Mouse (Mus musculus) hindbrain, embryonic 16.5 days (tissue): Measurements from ENCODE around the gene Eef2kmt. TPM values are rescaled to one million over a fixed set of nuclear protein-coding genes. Genes with fewer than 3 reads are reported as not detected.

Source experiments
- ATAC-seq: fragments of 200-750 bp; cut with Nextera tagmentation; 2 replicates; pipeline ENCODE4 v1.8.0; 2017; ENCODE audit warnings: moderate TSS enrichment, moderate library complexity
- H3K27ac ChIP-seq: fragments of 300-500 bp; sonication (generic); 2 replicates; pipeline ENCODE4 v1.5.1; 2014; ENCODE audit warnings: low read depth, mild to moderate bottlenecking, control low read depth, low read length, moderate library complexity
- H3K27me3 ChIP-seq: fragments of 300-500 bp; sonication (generic); replicated peaks from 2 replicates; pipeline ENCODE4 v1.6.1; 2014; ENCODE audit warnings: low read length; ENCODE audit not compliant: control insufficient read depth, insufficient read depth
- H3K36me3 ChIP-seq: fragments of 300-500 bp; sonication (generic); 2 replicates; pipeline ENCODE4 v1.6.1; 2014; ENCODE audit warnings: mild to moderate bottlenecking, low read length, moderate library complexity, mixed read lengths; ENCODE audit not compliant: control insufficient read depth, insufficient read depth
- H3K4me1 ChIP-seq: fragments of 300-500 bp; sonication (generic); 2 replicates; pipeline ENCODE4 v1.6.1; 2014; ENCODE audit warnings: low read depth, low read length; ENCODE audit not compliant: control insufficient read depth, insufficient read depth
- H3K4me2 ChIP-seq: fragments of 300-500 bp; sonication (generic); 2 replicates; pipeline ENCODE4 v1.6.1; 2014; ENCODE audit warnings: mild to moderate bottlenecking, low read length, control low read depth, moderate library complexity
- H3K4me3 ChIP-seq: fragments of 300-500 bp; sonication (generic); 2 replicates; pipeline ENCODE4 v1.5.1; 2014; ENCODE audit warnings: mild to moderate bottlenecking, low read length, control low read depth, moderate library complexity
- H3K9ac ChIP-seq: fragments of 300-500 bp; sonication (generic); 2 replicates; pipeline ENCODE4 v1.6.1; 2014; ENCODE audit warnings: low read depth, mild to moderate bottlenecking, control low read depth, low read length, moderate library complexity
- H3K9me3 ChIP-seq: fragments of 300-500 bp; sonication (generic); 2 replicates; pipeline ENCODE4 v1.6.1; 2014; ENCODE audit warnings: mild to moderate bottlenecking, low read length, moderate library complexity; ENCODE audit not compliant: control insufficient read depth
- WGBS: fragments of 180-500 bp; shearing (Covaris S2); extraction: QIAGEN DNeasy Blood & Tissue Kit; methylation state at CpG from one replicate; pipeline ENCODE4 v1.1.7; 2014; 5-methylcytosine and 5-hydroxymethylcytosine counted together
- polyA plus RNA-seq: library from polyadenylated mRNA; unstranded; fragments of >200 nt; fragmentation: Nextera tagmentation; extraction: Ambion mirVana; gene quantifications from 2 replicates; pipeline ENCODE4 v1.2.1, GENCODE M21; 2015

The Eef2kmt gene
- polyA plus RNA-seq, 1 experiment from 2014 or later = 9.4 TPM

- Histone ChIP-seq H3K27me3 (no peaks in the 10 kb centered on the region), H3K9ac (peak overlapping the region; percentile 68), H3K27ac (peak overlapping the region; percentile 30; the same call in 1 of the 2 replicates), H3K9me3 (no peaks in the 10 kb centered on the region), H3K36me3 (no peaks in the 10 kb centered on the region), H3K4me2 (peak overlapping the region; percentile 85), H3K4me1 (no peaks in the 10 kb centered on the region; the same call in none of the 2 replicates), H3K4me3 (peak overlapping the region; percentile 61)
- 2% methylated on average over 27 of the region's 27 CpGs for WGBS
- ATAC-seq = 0 out of 2 replicates have a peak, but pooled peaks have one; percentile 4
Observed at GRCm38 (mm10) chr16:5255081-5255740, 572 bp downstream of the Eef2kmt start.

- peak; percentile 28 for ATAC-seq
Observed at GRCm38 (mm10) chr16:5254346-5255025, 1.3 kb downstream of the Eef2kmt start.

GRCm38 (mm10) chr16:5252260-5252659 lies 3.5 kb downstream of the Eef2kmt start:
- Histone ChIP-seq H3K4me2 (no peak overlapping the region), H3K4me1 (no peaks in the 10 kb centered on the region; the same call in none of the 2 replicates), H3K4me3 (no peak overlapping the region), H3K9me3 (no peaks in the 10 kb centered on the region), H3K9ac (no peak overlapping the region), H3K36me3 (peaks cover 5% of the 10 kb centered on the region; the same call in 1 of the 2 replicates), H3K27ac (no peak overlapping the region), H3K27me3 (no peaks in the 10 kb centered on the region)
- no peak for ATAC-seq
- 92% methylated on average over 2 of the region's 2 CpGs for WGBS

More at GRCm38 (mm10) chr16:5254346-5255025, 1.3 kb downstream of the Eef2kmt start:
- H3K27me3 ChIP-seq = no peaks in the 10 kb centered on the region
- H3K9me3 ChIP-seq = no peaks in the 10 kb centered on the region
- H3K36me3 ChIP-seq = no peaks in the 10 kb centered on the region
- H3K27ac ChIP-seq = no peak overlapping the region; the same call in 1 of the 2 replicates
- no peaks in the 10 kb centered on the region; the same call in none of the 2 replicates for H3K4me1 ChIP-seq
- peak overlapping the region; percentile 85 for H3K4me2 ChIP-seq
- no peak overlapping the region for H3K9ac ChIP-seq
- H3K4me3 ChIP-seq = peak overlapping the region; percentile 61
- 5% methylated on average over 15 of the region's 15 CpGs for WGBS

- Histone ChIP-seq H3K4me3 (no peak overlapping the region), H3K9me3 (no peaks in the 10 kb centered on the region), H3K4me2 (no peak overlapping the region), H3K4me1 (no peaks in the 10 kb centered on the region; the same call in none of the 2 replicates), H3K9ac (no peak overlapping the region), H3K27ac (no peak overlapping the region), H3K36me3 (peaks cover 5% of the 10 kb centered on the region; the same call in 1 of the 2 replicates), H3K27me3 (no peaks in the 10 kb centered on the region)
- no peak for ATAC-seq
- WGBS = 83% methylated on average over 3 of the region's 3 CpGs
Observed at GRCm38 (mm10) chr16:5250891-5251290, 4.9 kb downstream of the Eef2kmt start.

- H3K4me2 ChIP-seq = no peak overlapping the region
- H3K27me3 ChIP-seq = no peaks in the 10 kb centered on the region
- no peak overlapping the region for H3K9ac ChIP-seq
- WGBS = 40% methylated on average over 7 of the region's 7 CpGs
- no peaks in the 10 kb centered on the region for H3K4me1 ChIP-seq
- peak; percentile 53; the same call in 1 of the 2 replicates for ATAC-seq
- no peaks in the 10 kb centered on the region for H3K9me3 ChIP-seq
- H3K4me3 ChIP-seq = no peak overlapping the region
- H3K36me3 ChIP-seq = peaks cover 26% of the 10 kb centered on the region
- H3K27ac ChIP-seq = no peak overlapping the region
Observed at GRCm38 (mm10) chr16:5244411-5244810, 11.4 kb downstream of the Eef2kmt start.

- Histone ChIP-seq H3K36me3 (peaks cover 22% of the 10 kb centered on the region), H3K4me1 (no peaks in the 10 kb centered on the region), H3K27ac (no peak overlapping the region), H3K9ac (no peak overlapping the region), H3K9me3 (no peaks in the 10 kb centered on the region), H3K4me2 (no peak overlapping the region), H3K4me3 (no peak overlapping the region), H3K27me3 (no peaks in the 10 kb centered on the region)
- no peak for ATAC-seq
- 92% methylated on average over 5 of the region's 6 CpGs for WGBS
Observed at GRCm38 (mm10) chr16:5242882-5243281, 12.9 kb downstream of the Eef2kmt start.

- 91% methylated on average over 4 of the region's 4 CpGs for WGBS
- Histone ChIP-seq H3K4me1 (no peaks in the 10 kb centered on the region), H3K4me2 (no peak overlapping the region), H3K9me3 (no peaks in the 10 kb centered on the region), H3K9ac (no peak overlapping the region), H3K27ac (no peak overlapping the region), H3K27me3 (no peaks in the 10 kb centered on the region), H3K36me3 (peaks cover 22% of the 10 kb centered on the region), H3K4me3 (no peak overlapping the region)
- no peak for ATAC-seq
Observed at GRCm38 (mm10) chr16:5242355-5242754, 13.4 kb downstream of the Eef2kmt start.

GRCm38 (mm10) chr16:5233418-5234313 lies 22.1 kb downstream of the Eef2kmt start, which contains the start of gene Alg1:
Alg1 (plus strand) TSS chr16:5233621.
- H3K36me3 ChIP-seq = no peaks in the 10 kb centered on the region
- peak within 1 kb of the TSS; percentile 51 for H3K27ac ChIP-seq
- peak within 1 kb of the TSS; percentile 77 for H3K4me3 ChIP-seq
- H3K4me2 ChIP-seq = peak within 1 kb of the TSS; percentile 86
- H3K9me3 ChIP-seq = no peaks in the 10 kb centered on the region
- 3% methylated on average over 47 of the region's 47 CpGs for WGBS
- H3K27me3 ChIP-seq = no peaks in the 10 kb centered on the region
- peaks cover 13% of the 10 kb centered on the region for H3K4me1 ChIP-seq
- peak within 1 kb of the TSS; percentile 74 for H3K9ac ChIP-seq
- ATAC-seq = peak; percentile 97
